Mouse (Mus musculus) T-helper 17 cell (primary cell): ENCODE data around the gene Med7.

Source experiments
- in situ Hi-C, 2 experiments: fragments of 300-600 bp; cut with MboI, MseI; formaldehyde crosslinking; loops; 1 replicate in 1 of 2; 2 replicates in 1 of 2; pipeline ENCODE4 v1.15.1; 2025; ENCODE audit warnings: high pct_unique_total_duplicates in 2 of 2

Gene Med7

GRCm38 (mm10) chr11:46428131-46428530 is 8.6 kb upstream of the Med7 start:
- in situ Hi-C loops, result loop anchor here in 1 of 2 experiments (5.0 kb wide), 1 partner anchor 41 kb away; the partner anchor contains the start of gene Itk

- in situ Hi-C loops, result loop anchor here in 1 of 2 experiments (5.0 kb wide), 2 partner anchors 48 to 88 kb away; no protein-coding TSS in a partner anchor
Observed at GRCm38 (mm10) chr11:46430123-46430522, 6.6 kb upstream of the Med7 start.

GRCm38 (mm10) chr11:46431129-46431528 is 5.6 kb upstream of the Med7 start:
- in situ Hi-C loops, result loop anchor here in 1 of 2 experiments (5.0 kb wide), 2 partner anchors 49 to 89 kb away; no protein-coding TSS in a partner anchor

GRCm38 (mm10) chr11:46435363-46435762 is 1.4 kb upstream of the Med7 start:
- in situ Hi-C loops, result no loop called here

- in situ Hi-C loops, result no loop called here
Observed at GRCm38 (mm10) chr11:46437459-46438000, 805 bp downstream of the Med7 start.

- in situ Hi-C loops, result no loop called here
Observed at GRCm38 (mm10) chr11:46439005-46439543, 2.3 kb downstream of the Med7 start.

GRCm38 (mm10) chr11:46441774-46442173 is 5.0 kb downstream of the Med7 start:
- in situ Hi-C loops, result no loop called here

GRCm38 (mm10) chr11:46443152-46443551 is 6.4 kb downstream of the Med7 start:
- in situ Hi-C loops, result no loop called here

GRCm38 (mm10) chr11:46443979-46444378 is 7.3 kb downstream of the Med7 start:
- in situ Hi-C loops, result no loop called here

GRCm38 (mm10) chr11:46446150-46446549 is 9.4 kb downstream of the Med7 start:
- in situ Hi-C loops, result no loop called here

GRCm38 (mm10) chr11:46447644-46448484 is 11.1 kb downstream of the Med7 start:
- in situ Hi-C loops, result no loop called here

- in situ Hi-C loops, result no loop called here
Observed at GRCm38 (mm10) chr11:46449461-46450080, 12.8 kb downstream of the Med7 start.

GRCm38 (mm10) chr11:46454453-46455045 is 17.8 kb downstream of the Med7 start, which contains the start of gene Havcr2:
Havcr2 (plus strand) TSS chr11:46454935.
- in situ Hi-C loops, result no loop called here

GRCm38 (mm10) chr11:46459960-46460359 is 23.2 kb downstream of the Med7 start:
- in situ Hi-C loops, result loop anchor here (5.0 to 10.0 kb wide), 2 partner anchors 47 to 505 kb away; partner anchors contain the start of gene Thg1l (in 1 of the 2)

- in situ Hi-C loops, result loop anchor here (5.0 to 10.0 kb wide), 2 partner anchors 46 to 507 kb away; partner anchors contain the start of gene Thg1l (in 1 of the 2)
Observed at GRCm38 (mm10) chr11:46461362-46461761, 24.6 kb downstream of the Med7 start.

GRCm38 (mm10) chr11:46461931-46462330 is 25.2 kb downstream of the Med7 start:
- in situ Hi-C loops, result loop anchor here (5.0 to 10.0 kb wide), 2 partner anchors 45 to 507 kb away; partner anchors contain the start of gene Thg1l (in 1 of the 2)

GRCm38 (mm10) chr11:46466878-46467277 is 30.2 kb downstream of the Med7 start:
- in situ Hi-C loops, result loop anchor here in 1 of 2 experiments (10.0 kb wide), 1 partner anchor 512 kb away; the partner anchor contains the start of gene Thg1l

GRCm38 (mm10) chr11:46474220-46474619 is 37.5 kb downstream of the Med7 start:
- in situ Hi-C loops, result no loop called here

- in situ Hi-C loops, result loop anchor here in 1 of 2 experiments (5.0 kb wide), 1 partner anchor 183 kb away; no protein-coding TSS in a partner anchor
Observed at GRCm38 (mm10) chr11:46479311-46479710, 42.6 kb downstream of the Med7 start.

GRCm38 (mm10) chr11:46480517-46480916 is 43.8 kb downstream of the Med7 start:
- in situ Hi-C loops, result no loop called here

- in situ Hi-C loops, result loop anchor here in 1 of 2 experiments (5.0 kb wide), 1 partner anchor 34 kb away; the partner anchor contains the start of gene Gm12169
Observed at GRCm38 (mm10) chr11:46488231-46488630, 51.5 kb downstream of the Med7 start.
